Mouse (Mus musculus) thymus, adult 2 months (tissue): ENCODE data around the gene Usp24. TPM values are rescaled to one million over a fixed set of nuclear protein-coding genes. Genes with fewer than 3 reads are reported as not detected.
"Not testable (repeated sequence)": the region's sequence is repeated elsewhere in the genome, so short reads cannot be mapped to it uniquely, and the experiment has no call there.

ENCODE experiments used
- DNase-seq: peaks from one replicate; pipeline ENCODE4 v3.0.0; 2021
- H3K27ac ChIP-seq: fragments of 200-500 bp; 2 replicates; pipeline ENCODE4 v1.5.1; 2012; ENCODE audit warnings: low read length, control low read depth; ENCODE audit not compliant: control insufficient read depth, insufficient read depth
- H3K27me3 ChIP-seq: fragments of 200-500 bp; 2 replicates; pipeline ENCODE4 v1.6.1; 2012; ENCODE audit warnings: mild to moderate bottlenecking, low read length, moderate library complexity, mixed read lengths; ENCODE audit not compliant: control insufficient read depth, insufficient read depth
- H3K36me3 ChIP-seq: fragments of 200-500 bp; 2 replicates; pipeline ENCODE4 v1.6.1; 2012; ENCODE audit warnings: mild to moderate bottlenecking, low read length, moderate library complexity; ENCODE audit not compliant: control insufficient read depth, insufficient read depth
- H3K4me1 ChIP-seq: fragments of 200-500 bp; replicated peaks from 2 replicates; pipeline ENCODE4 v1.6.1; 2012; ENCODE audit warnings: low read length; ENCODE audit not compliant: control insufficient read depth, insufficient read depth
- H3K4me3 ChIP-seq: fragments of 200-500 bp; 2 replicates; pipeline ENCODE4 v1.5.1; 2012; ENCODE audit warnings: mild to moderate bottlenecking, low read length, control low read depth, moderate library complexity; ENCODE audit not compliant: control insufficient read depth, insufficient read depth
- CTCF ChIP-seq: fragments of 200-500 bp; IDR thresholded peaks from 2 replicates; pipeline ENCODE4 v1.5.1; 2012; ENCODE audit warnings: mild to moderate bottlenecking, control low read depth, low read length, moderate library complexity, borderline replicate concordance; ENCODE audit not compliant: control insufficient read depth, poor library complexity, insufficient read depth; ENCODE audit errors: extremely low read depth
- POLR2A ChIP-seq: fragments of 200-500 bp; IDR thresholded peaks from 2 replicates; pipeline ENCODE4 v1.6.1; 2012; ENCODE audit warnings: mild to moderate bottlenecking, low read length, control low read depth, moderate library complexity; ENCODE audit not compliant: control insufficient read depth, poor library complexity, insufficient read depth; ENCODE audit errors: extremely low read depth
- WGBS: fragments of 180-500 bp; shearing (Covaris S2); methylation state at CpG from one replicate; pipeline ENCODE4 v1.1.7; 2018; 5-methylcytosine and 5-hydroxymethylcytosine counted together
- polyA plus RNA-seq: library from polyadenylated mRNA; depleted of rRNA; stranded (reverse); fragments of >200 nt; gene quantifications from 2 replicates; pipeline ENCODE4 v1.2.3, GENCODE M21; 2012

Usp24 gene
- polyA plus RNA-seq, 1 experiment, result 22.6 TPM

DNA sequence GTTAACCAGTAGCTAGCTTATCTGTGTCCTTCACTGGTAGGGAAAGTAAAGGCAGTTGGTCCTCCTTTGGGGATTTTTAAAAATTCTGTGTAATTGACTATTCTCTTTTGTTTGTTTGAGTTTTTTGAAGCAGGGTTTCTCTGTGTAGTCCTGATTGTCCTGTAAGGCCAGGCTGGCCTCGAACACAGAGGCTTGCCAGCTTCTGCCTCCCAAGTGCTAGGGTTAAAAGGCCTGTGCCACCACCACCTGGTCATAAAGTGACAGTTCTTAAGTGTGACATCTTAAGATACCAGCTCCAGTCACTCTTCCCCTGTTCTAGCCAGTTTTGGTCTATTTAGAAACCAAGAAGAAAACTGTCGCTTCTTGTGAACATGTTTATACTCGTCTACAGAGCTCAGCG is 2.2 kb downstream of the Usp24 start:
- DNase-seq, result no peak
- H3K4me1 ChIP-seq, result peaks cover 29% of the 10 kb centered on the region
- H3K36me3 ChIP-seq, result no peaks in the 10 kb centered on the region
- TF ChIP-seq POLR2A (no peak), CTCF (no peak)
- no peak overlapping the region for H3K4me3 ChIP-seq
- H3K27ac ChIP-seq, result no peak overlapping the region
- H3K27me3 ChIP-seq, result no peaks in the 10 kb centered on the region
- 68% methylated on average over 4 of the region's 4 CpGs for WGBS

DNA sequence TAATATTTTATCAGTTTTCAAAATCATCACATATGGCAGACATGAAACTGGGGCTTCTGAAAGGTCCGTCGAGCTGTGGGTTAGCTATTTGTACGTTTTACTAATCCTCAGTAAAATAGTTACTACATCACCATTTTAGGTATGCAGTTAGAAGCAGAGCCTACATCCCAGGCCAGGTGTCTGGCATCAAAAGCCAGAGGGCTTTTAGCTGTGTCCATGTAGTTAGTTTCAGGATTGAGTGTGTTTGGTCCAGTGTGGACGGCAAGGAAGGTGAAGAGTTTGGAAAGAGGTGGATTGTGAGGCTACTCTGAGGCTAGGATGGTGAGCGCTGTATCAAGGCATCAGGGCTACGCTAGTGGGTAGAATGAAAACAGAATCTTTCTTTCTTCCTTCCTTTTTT is 3.0 kb downstream of the Usp24 start:
- TF ChIP-seq CTCF (no peak), POLR2A (no peak)
- Histone ChIP-seq H3K27me3 (no peaks in the 10 kb centered on the region), H3K36me3 (no peaks in the 10 kb centered on the region), H3K4me3 (no peak overlapping the region), H3K27ac (no peak overlapping the region), H3K4me1 (peaks cover 29% of the 10 kb centered on the region)
- no peak for DNase-seq
- 87% methylated on average over 6 of the region's 6 CpGs for WGBS

DNA sequence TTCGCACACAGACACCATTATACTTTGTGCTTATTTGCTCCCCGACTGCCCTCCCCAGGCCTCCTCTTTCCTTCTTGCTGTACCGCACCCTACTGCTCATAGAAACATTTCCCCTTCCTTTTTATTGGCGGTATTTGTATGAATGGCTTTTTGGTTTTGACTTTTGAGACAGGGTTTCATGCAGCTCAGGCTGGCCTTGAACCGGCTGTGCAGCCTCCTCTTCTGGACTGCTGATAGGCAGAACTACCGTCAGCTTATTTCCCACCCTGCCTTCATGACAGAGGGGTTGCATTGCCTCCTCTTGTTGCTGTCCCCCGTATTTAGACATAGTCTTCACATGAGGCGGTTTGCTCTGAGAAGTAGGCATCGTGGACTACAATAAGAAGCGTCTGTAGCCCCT is 6.8 kb downstream of the Usp24 start:
- 92% methylated on average over 10 of the region's 10 CpGs for WGBS
- Histone ChIP-seq H3K27me3 (no peaks in the 10 kb centered on the region), H3K36me3 (no peaks in the 10 kb centered on the region), H3K4me1 (peaks cover 14% of the 10 kb centered on the region), H3K27ac (no peak overlapping the region), H3K4me3 (no peak overlapping the region)
- TF ChIP-seq POLR2A (no peak), CTCF (no peak)
- no peak for DNase-seq

DNA sequence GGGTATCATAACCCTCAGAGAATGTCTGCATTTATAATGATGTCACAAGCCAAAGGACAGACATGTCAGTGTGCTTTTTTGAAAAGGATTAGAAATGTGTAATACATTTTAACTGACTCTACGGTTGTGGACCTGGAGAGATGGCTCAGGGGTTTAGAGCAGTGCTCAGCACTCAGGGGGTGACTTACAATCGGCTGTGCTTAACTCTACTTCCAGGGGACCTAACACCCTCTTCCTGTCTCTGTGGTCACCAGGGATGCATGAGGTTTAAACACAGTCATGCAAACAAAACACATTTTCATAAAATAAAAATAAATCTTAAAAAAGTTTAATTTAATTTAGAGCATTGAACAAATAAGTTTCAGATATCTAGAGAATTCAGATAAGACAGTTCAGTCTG is 7.3 kb downstream of the Usp24 start:
- TF ChIP-seq CTCF, result no peak
- no peak for TF ChIP-seq POLR2A
- no peaks in the 10 kb centered on the region for H3K36me3 ChIP-seq
- no peak for DNase-seq

DNA sequence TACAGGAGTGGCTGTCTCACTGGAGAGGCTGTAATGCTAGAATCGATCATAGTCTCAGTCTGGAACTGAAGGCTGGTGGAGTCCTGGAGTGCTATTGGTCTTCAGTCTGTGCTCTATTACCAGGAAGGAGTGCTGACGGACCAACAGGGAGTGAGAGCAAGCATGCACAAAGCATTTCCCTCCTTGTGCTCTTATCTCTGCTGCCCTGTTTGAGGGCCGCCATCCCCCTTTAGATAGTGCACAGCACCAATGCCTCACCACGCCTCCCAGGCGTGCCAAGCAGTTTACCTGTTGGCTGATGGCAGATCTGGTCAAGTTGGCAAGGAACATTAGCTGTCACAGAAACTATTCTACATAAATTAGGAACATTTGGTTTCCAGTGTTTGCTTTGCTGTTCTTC is 11.4 kb downstream of the Usp24 start:
- Histone ChIP-seq H3K4me3 (no peak overlapping the region), H3K36me3 (no peaks in the 10 kb centered on the region), H3K27me3 (no peaks in the 10 kb centered on the region), H3K4me1 (peaks cover 12% of the 10 kb centered on the region), H3K27ac (no peak overlapping the region)
- TF ChIP-seq POLR2A (no peak), CTCF (no peak)
- WGBS, result 94% methylated on average over 5 of the region's 5 CpGs
- no peak for DNase-seq

More for the DNA sequence above, 7.3 kb downstream of the Usp24 start:
- Histone ChIP-seq H3K27me3 (no peaks in the 10 kb centered on the region), H3K4me3 (no peak overlapping the region), H3K4me1 (peaks cover 14% of the 10 kb centered on the region), H3K27ac (no peak overlapping the region)
- 14% methylated on average over 2 of the region's 2 CpGs for WGBS

DNA sequence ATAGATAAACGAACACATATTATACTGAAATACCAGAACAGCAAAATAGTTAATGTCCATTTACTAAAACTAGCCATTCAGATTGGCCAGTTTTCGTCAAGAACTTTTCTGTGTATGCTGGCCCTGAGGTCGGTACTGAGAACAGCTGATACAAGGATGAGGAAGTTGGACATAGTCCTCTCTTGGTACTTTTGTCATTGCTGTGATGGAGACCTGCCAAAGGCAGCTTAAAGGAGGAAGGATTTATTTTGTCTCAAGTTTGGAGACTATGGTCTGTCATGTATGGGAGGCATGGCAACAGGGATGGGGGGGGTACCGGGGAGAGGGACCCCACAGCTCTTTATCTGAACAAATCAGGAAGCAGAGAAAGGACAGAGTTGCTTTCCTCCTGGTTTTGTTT is 12.7 kb downstream of the Usp24 start:
- H3K4me1 ChIP-seq, result peaks cover 7% of the 10 kb centered on the region

DNA sequence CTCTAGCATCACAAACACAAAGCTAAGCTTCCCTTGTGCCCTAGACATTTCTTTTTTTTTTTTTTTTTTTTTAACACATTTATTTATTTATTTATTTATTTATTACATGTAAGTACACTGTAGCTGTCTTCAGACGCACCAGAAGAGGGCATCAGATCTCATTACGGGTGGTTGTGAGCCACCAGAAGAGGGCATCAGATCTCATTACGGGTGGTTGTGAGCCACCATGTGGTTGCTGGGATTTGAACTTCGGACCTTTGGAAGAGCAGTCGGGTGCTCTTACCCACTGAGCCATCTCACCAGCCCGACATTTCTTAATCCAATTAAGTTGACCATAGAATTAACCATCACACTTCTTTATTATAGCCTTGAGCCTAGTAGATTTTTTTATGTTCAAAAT is 13.2 kb downstream of the Usp24 start:
- 88% methylated on average over 6 of the region's 6 CpGs for WGBS
- not testable (repeated sequence) for H3K27ac ChIP-seq, H3K27me3 ChIP-seq, H3K36me3 ChIP-seq, DNase-seq, H3K4me3 ChIP-seq, H3K4me1 ChIP-seq

More for the DNA sequence above, 12.7 kb downstream of the Usp24 start:
- H3K27ac ChIP-seq, result no peak overlapping the region
- no peaks in the 10 kb centered on the region for H3K27me3 ChIP-seq
- H3K36me3 ChIP-seq, result no peaks in the 10 kb centered on the region
- H3K4me3 ChIP-seq, result no peak overlapping the region
- TF ChIP-seq POLR2A (no peak), CTCF (no peak)
- no peak for DNase-seq
- 57% methylated on average over 4 of the region's 4 CpGs for WGBS
